Mouse (Mus musculus) brain, embryonic 14.5 days (tissue): Measurements from ENCODE around the gene Plcl2.

ENCODE experiments used
- CTCF ChIP-seq: fragments of 200-500 bp; IDR thresholded peaks from 2 replicates; pipeline ENCODE4 v1.5.1; 2012; ENCODE audit warnings: inconsistent platforms, mild to moderate bottlenecking, moderate library complexity, borderline replicate concordance; ENCODE audit not compliant: insufficient read depth, insufficient read length; ENCODE audit errors: extremely low read depth
- POLR2A ChIP-seq: fragments of 200-500 bp; IDR thresholded peaks from 2 replicates; pipeline ENCODE4 v1.6.1; 2012; ENCODE audit warnings: mild to moderate bottlenecking, inconsistent platforms, borderline replicate concordance; ENCODE audit not compliant: poor library complexity, insufficient read depth, insufficient read length, severe bottlenecking; ENCODE audit errors: extremely low read depth

DNA sequence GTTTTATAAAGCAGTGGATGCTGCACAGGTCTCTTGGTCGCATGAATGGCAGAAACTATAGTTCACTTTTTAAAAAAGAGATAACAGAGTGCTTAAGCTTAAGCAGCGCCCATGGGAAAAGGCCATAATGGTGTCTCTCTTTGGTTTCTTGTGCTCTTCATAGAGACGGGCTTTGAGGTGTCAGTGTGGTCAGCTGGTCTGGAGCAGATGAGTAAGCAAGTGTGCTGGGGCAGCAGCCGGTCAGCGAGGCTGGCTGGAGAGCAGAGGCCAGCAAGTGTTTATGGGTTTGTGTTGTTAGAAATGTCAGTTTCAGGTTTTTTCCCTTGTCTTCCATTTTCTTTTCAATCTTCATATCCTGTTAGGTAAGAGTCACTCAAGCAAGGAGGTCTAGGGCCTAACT is 3.0 kb downstream of the Plcl2 start:
- TF ChIP-seq CTCF (no peak), POLR2A (no peak)
